Mouse (Mus musculus) CH12.LX (cell line): ENCODE data around the gene Sipa1l3. TPM values are rescaled to one million over a fixed set of nuclear protein-coding genes. Genes with fewer than 3 reads are reported as not detected.

Source experiments
- DNase-seq: peaks from one replicate; pipeline ENCODE4 v3.0.0-alpha.2; 2013; ENCODE audit errors: extremely low read depth
- H3K27ac ChIP-seq: 2 replicates; pipeline ENCODE4 v1.5.1; 2012; ENCODE audit warnings: low read depth, mild to moderate bottlenecking, control low read depth, moderate library complexity; ENCODE audit not compliant: insufficient read depth
- H3K27me3 ChIP-seq: replicated peaks from 2 replicates; pipeline ENCODE3; 2012; ENCODE audit warnings: inconsistent platforms
- H3K36me3 ChIP-seq, 2 experiments: replicated peaks in 1 of 2; 2 replicates each; pipeline versions ENCODE3 to v1.6.1; 2012; ENCODE audit warnings: inconsistent platforms in 1 of 2, low read length in 1 of 2, mild to moderate bottlenecking in 1 of 2, mixed read lengths in 1 of 2, moderate library complexity in 1 of 2; ENCODE audit not compliant: control insufficient read depth in 1 of 2, insufficient read depth in 1 of 2
- H3K4me1 ChIP-seq, 2 experiments: 2 replicates each; pipeline ENCODE4 v1.6.1; 2012; ENCODE audit warnings: inconsistent platforms in 1 of 2, moderate library complexity in 1 of 2; ENCODE audit not compliant: insufficient read depth in 2 of 2, control insufficient read depth in 1 of 2
- H3K4me2 ChIP-seq: 2 replicates; pipeline ENCODE4 v1.6.1; 2012; ENCODE audit warnings: low read depth, mild to moderate bottlenecking, control low read depth; ENCODE audit not compliant: poor library complexity, insufficient read depth, severe bottlenecking
- H3K4me3 ChIP-seq, 3 experiments: fragments of 150-350 bp in 1 of 3; sonication (generic) in 1 of 3; replicated peaks in 1 of 3; 2 replicates each; pipeline versions ENCODE3 to v1.5.1; 2011 to 2012; ENCODE audit warnings: low read depth in 2 of 3, low read length in 2 of 3, mild to moderate bottlenecking in 2 of 3, moderate library complexity in 2 of 3, control low read depth in 1 of 3, improper control_type of control experiment in 1 of 3, inconsistent platforms in 1 of 3, mixed read lengths in 1 of 3; ENCODE audit not compliant: poor library complexity in 1 of 3
- H3K79me2 ChIP-seq: replicated peaks from 2 replicates; pipeline ENCODE4 v1.6.1; 2012; ENCODE audit warnings: mild to moderate bottlenecking, moderate library complexity; ENCODE audit not compliant: control insufficient read depth, poor library complexity, insufficient read depth, severe bottlenecking; ENCODE audit errors: extremely low read depth
- H3K9ac ChIP-seq: 2 replicates; pipeline ENCODE4 v1.6.1; 2012; ENCODE audit warnings: low read depth, mild to moderate bottlenecking, control low read depth, moderate library complexity; ENCODE audit not compliant: insufficient read depth
- H3K9me3 ChIP-seq: replicated peaks from 2 replicates; pipeline ENCODE3; 2012; ENCODE audit warnings: low read length, inconsistent platforms, mixed read lengths
- BHLHE40 ChIP-seq: IDR thresholded peaks from 2 replicates; pipeline ENCODE4 v1.6.1; 2011; ENCODE audit warnings: mild to moderate bottlenecking, low read depth, low read length, improper control_type of control experiment
- CHD2 ChIP-seq: IDR thresholded peaks from 2 replicates; pipeline ENCODE4 v1.6.1; 2011; ENCODE audit warnings: low read length, improper control_type of control experiment
- CTCF ChIP-seq, 2 experiments: IDR thresholded peaks in 1 of 2; conservative IDR thresholded peaks in 1 of 2; 2 replicates each; pipeline ENCODE4 v1.5.1; 2011 to 2012; ENCODE audit warnings: low read depth in 2 of 2, low read length in 2 of 2, improper control_type of control experiment in 1 of 2, inconsistent platforms in 1 of 2, mild to moderate bottlenecking in 1 of 2, moderate library complexity in 1 of 2
- E2F4 ChIP-seq: IDR thresholded peaks from 2 replicates; pipeline ENCODE4 v1.6.1; 2011; ENCODE audit warnings: low read depth, low read length, improper control_type of control experiment; ENCODE audit not compliant: insufficient replicate concordance
- GABPA ChIP-seq: IDR thresholded peaks from 2 replicates; pipeline ENCODE4 v1.6.1; 2012; ENCODE audit warnings: low read depth, low read length, improper control_type of control experiment, inconsistent platforms; ENCODE audit not compliant: insufficient replicate concordance
- HCFC1 ChIP-seq: IDR thresholded peaks from 2 replicates; pipeline ENCODE4 v1.6.1; 2012; ENCODE audit warnings: low read depth, mild to moderate bottlenecking, inconsistent platforms, low read length, improper control_type of control experiment
- MAFK ChIP-seq: IDR thresholded peaks from 2 replicates; pipeline ENCODE4 v1.6.1; 2011; ENCODE audit warnings: low read length, improper control_type of control experiment; ENCODE audit not compliant: insufficient replicate concordance
- MAX ChIP-seq: IDR thresholded peaks from 2 replicates; pipeline ENCODE4 v1.6.1; 2011; ENCODE audit warnings: low read length, improper control_type of control experiment
- MAZ ChIP-seq: IDR thresholded peaks from 2 replicates; pipeline ENCODE4 v1.6.1; 2012; ENCODE audit warnings: low read depth, mild to moderate bottlenecking, inconsistent platforms, low read length, improper control_type of control experiment, moderate library complexity
- MXI1 ChIP-seq: IDR thresholded peaks from 2 replicates; pipeline ENCODE4 v1.6.1; 2011; ENCODE audit warnings: mild to moderate bottlenecking, low read depth, low read length, improper control_type of control experiment
- NRF1 ChIP-seq: IDR thresholded peaks from 2 replicates; pipeline ENCODE4 v1.6.1; 2014; ENCODE audit warnings: low read depth, mild to moderate bottlenecking, inconsistent platforms, low read length, improper control_type of control experiment, moderate library complexity
- POLR2AphosphoS2 ChIP-seq: IDR thresholded peaks from 2 replicates; pipeline ENCODE4 v1.6.1; 2011; ENCODE audit warnings: low read depth, low read length, improper control_type of control experiment
- RAD21 ChIP-seq: IDR thresholded peaks from 2 replicates; pipeline ENCODE4 v1.6.1; 2011; ENCODE audit warnings: low read depth, mild to moderate bottlenecking, low read length, improper control_type of control experiment, moderate library complexity
- SMC3 ChIP-seq: IDR thresholded peaks from 2 replicates; pipeline ENCODE4 v1.6.1; 2011; ENCODE audit warnings: low read depth, low read length, improper control_type of control experiment
- TCF12 ChIP-seq: IDR thresholded peaks from 2 replicates; pipeline ENCODE4 v1.6.1; 2014; ENCODE audit warnings: low read depth, mild to moderate bottlenecking, inconsistent platforms, low read length, improper control_type of control experiment
- UBTF ChIP-seq: IDR thresholded peaks from 2 replicates; pipeline ENCODE4 v1.6.1; 2012; ENCODE audit warnings: low read depth, mild to moderate bottlenecking, inconsistent platforms, low read length, improper control_type of control experiment, moderate library complexity
- USF1 ChIP-seq: IDR thresholded peaks from 2 replicates; pipeline ENCODE4 v1.6.1; 2014; ENCODE audit warnings: low read depth, mild to moderate bottlenecking, inconsistent platforms, low read length, improper control_type of control experiment
- ZC3H11A ChIP-seq: IDR thresholded peaks from 2 replicates; pipeline ENCODE4 v1.6.1; 2012; ENCODE audit warnings: low read depth, mild to moderate bottlenecking, inconsistent platforms, low read length, improper control_type of control experiment
- ZKSCAN1 ChIP-seq: IDR thresholded peaks from 2 replicates; pipeline ENCODE4 v1.6.1; 2012; ENCODE audit warnings: low read depth, inconsistent platforms, low read length, improper control_type of control experiment, borderline replicate concordance
- ZMIZ1 ChIP-seq: IDR thresholded peaks from 2 replicates; pipeline ENCODE4 v1.6.1; 2012; ENCODE audit warnings: low read depth, mild to moderate bottlenecking, inconsistent platforms, low read length, improper control_type of control experiment
- dilution Hi-C: fragments of 300-500 bp; cut with MboI; formaldehyde crosslinking; loops from 2 replicates; pipeline ENCODE4 v1.14.3; 2020; ENCODE audit warnings: low sequenced_read_pairs; ENCODE audit not compliant: extremely low pct_unique_long_range_greater_than_20kb, extremely low pct_ligation_motif_present
- in situ Hi-C: fragments of 300-500 bp; cut with MboI; formaldehyde crosslinking; loops from 3 replicates; pipeline ENCODE4 v1.14.3; 2019; ENCODE audit warnings: low sequenced_read_pairs, low pct_ligation_motif_present, low pct_unique_long_range_greater_than_20kb, mixed read lengths
- polyA plus RNA-seq: library from polyadenylated mRNA; unstranded; fragments of >175 nt; gene quantifications from 2 replicates; pipeline ENCODE4 v1.2.1, GENCODE M21; 2012; ENCODE audit warnings: low read depth; ENCODE audit not compliant: insufficient read length
- total RNA-seq, 2 experiments: library from RNA; depleted of rRNA; stranded (reverse); fragments of 300-350 nt in 1 of 2; fragments of >200 nt in 1 of 2; gene quantifications; 2 replicates each; pipeline ENCODE4 v1.2.3; 2012 to 2014

The Sipa1l3 gene
- total and polyA plus RNA-seq, 3 experiments = 1.6 to 8.8 (median 5.9) TPM

DNA sequence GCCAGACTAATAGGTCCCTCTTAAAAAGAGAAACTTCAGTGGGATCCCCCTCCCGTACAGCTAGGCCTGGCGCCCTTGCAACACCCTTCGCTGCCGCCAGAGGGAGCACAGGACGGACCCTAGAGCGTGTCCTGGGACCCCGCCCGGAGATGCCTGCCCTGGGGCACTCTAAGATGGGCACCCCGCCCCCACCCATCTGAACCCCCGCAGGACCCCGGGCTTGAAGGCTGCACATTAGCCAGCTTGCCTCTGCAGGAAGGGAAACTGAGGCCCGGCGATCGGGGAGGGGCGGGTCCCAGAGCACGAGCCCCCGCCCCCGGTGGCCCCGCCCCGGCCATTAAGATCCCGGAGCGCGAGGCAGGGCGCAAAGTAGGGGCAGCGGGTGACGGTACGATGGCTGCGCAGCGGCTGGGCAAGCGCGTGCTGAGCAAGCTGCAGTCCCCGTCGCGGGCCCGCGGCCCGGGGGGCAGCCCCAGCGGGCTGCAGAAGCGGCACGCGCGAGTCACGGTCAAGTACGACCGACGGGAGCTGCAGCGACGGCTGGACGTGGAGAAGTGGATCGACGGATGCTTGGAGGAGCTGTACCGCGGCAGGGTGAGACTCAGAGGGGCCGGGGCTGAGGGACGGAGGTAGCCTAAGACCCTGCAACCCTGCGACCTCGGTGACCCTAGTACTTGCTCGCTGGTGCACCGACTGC lies 229.4 kb downstream of the Sipa1l3 start, which contains the start of gene Ppp1r14a:
Gene Ppp1r14a (plus strand): TSS at position 367 of the 697 bp plus-strand sequence.
- H3K9me3 ChIP-seq = no peaks in the 10 kb centered on the region
- H3K4me2 ChIP-seq = peak within 1 kb of the TSS; percentile 47
- no peak within 1 kb of the TSS for H3K27ac ChIP-seq
- H3K36me3 ChIP-seq = no peaks in the 10 kb centered on the region
- peaks cover 2 to 34% of the 10 kb centered on the region in 2 experiments for H3K4me1 ChIP-seq
- peak within 1 kb of the TSS in 2 of 3 experiments; percentile 46 to 48 for H3K4me3 ChIP-seq
- no peak within 1 kb of the TSS for H3K9ac ChIP-seq
- dilution Hi-C loops (no loop called here), in situ Hi-C loops (no loop called here)
- TF ChIP-seq CTCF (conservative IDR thresholded peaks at IDR 0.05 in 1 of 2, IDR thresholded peaks at IDR 0.05 in 1 of 2; ENCODE audit: low read depth in 2 of 2, low read length in 2 of 2) (peak; percentile 53 to 72), USF1 (no peak), ZMIZ1 (no peak), TCF12 (no peak), SMC3 (peak; percentile 57), BHLHE40 (peak; percentile 60), RAD21 (peak; percentile 12), ZKSCAN1 (no peak), NRF1 (peak; percentile 42; the same call in 1 of the 2 replicates), MAZ (0 out of 2 replicates have a peak, but pooled peaks have one; percentile 33)
- DNase-seq = peak; percentile 49
- H3K27me3 ChIP-seq = peaks cover 40% of the 10 kb centered on the region
- no peaks in the 10 kb centered on the region for H3K79me2 ChIP-seq

DNA sequence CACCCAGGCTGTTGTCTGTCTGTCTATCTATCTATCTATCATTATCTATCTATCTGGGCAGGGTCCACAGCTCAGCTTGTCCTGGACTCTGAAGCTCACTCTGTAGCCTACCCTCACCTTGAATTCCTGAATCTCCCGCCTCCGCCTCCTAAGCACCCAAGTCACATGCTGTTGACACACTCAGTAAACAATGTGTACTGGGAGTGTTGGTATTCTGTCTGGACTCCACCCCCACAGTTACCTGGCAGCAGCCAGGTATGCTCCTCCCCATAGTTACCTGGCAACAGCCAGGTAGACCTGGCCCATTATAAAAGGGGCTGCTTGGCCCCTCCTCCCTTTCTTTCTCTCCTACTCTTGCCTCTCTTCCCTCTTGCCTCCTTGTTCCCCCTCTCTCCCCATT lies 230.4 kb downstream of the Sipa1l3 start:
- no peaks in the 10 kb centered on the region for H3K9me3 ChIP-seq
- TF ChIP-seq MXI1 (no peak), GABPA (no peak), SMC3 (no peak), UBTF (no peak), NRF1 (no peak), HCFC1 (no peak), CTCF (conservative IDR thresholded peaks at IDR 0.05 in 1 of 2, IDR thresholded peaks at IDR 0.05 in 1 of 2; ENCODE audit: low read depth in 2 of 2, low read length in 2 of 2) (no peak), POLR2AphosphoS2 (no peak), E2F4 (no peak), ZC3H11A (no peak), CHD2 (no peak), MAX (no peak), MAFK (no peak), RAD21 (no peak)
- no peak overlapping the region for H3K9ac ChIP-seq
- DNase-seq = no peak
- H3K36me3 ChIP-seq = no peaks in the 10 kb centered on the region
- dilution Hi-C loops = no loop called here
- H3K27ac ChIP-seq = no peak overlapping the region
- H3K79me2 ChIP-seq = no peaks in the 10 kb centered on the region
- in situ Hi-C loops = no loop called here
- H3K4me3 ChIP-seq = no peak overlapping the region
- H3K4me1 ChIP-seq = peaks cover 0 to 24% of the 10 kb centered on the region in 2 experiments; a peak in 2 of 4 replicates
- H3K27me3 ChIP-seq = peaks cover 43% of the 10 kb centered on the region
- H3K4me2 ChIP-seq = no peak overlapping the region
